Mouse (Mus musculus) right cerebral cortex, postnatal 14 days (tissue): ENCODE results near the gene Olfr1185-ps1.
"Not testable (repeated sequence)": the region's sequence is repeated elsewhere in the genome, so short reads cannot be mapped to it uniquely, and the experiment has no call there.

ENCODE experiments used
- DNase-seq: peaks from one replicate; pipeline ENCODE4 v3.0.0; 2022

Olfr1185-ps1 gene

GRCm38 (mm10) chr2:88493020-88493419 lies at the start of gene Olfr1185-ps1:
Gene Olfr1185-ps1 (plus strand): TSS chr2:88493320.
- DNase-seq, result no peak

- no peak for DNase-seq
Measured at GRCm38 (mm10) chr2:88449031-88449430, 44.1 kb upstream of the Olfr1185-ps1 start, which contains the start of gene Gm13757. Gene Gm13757 (minus strand): TSS chr2:88449131.

GRCm38 (mm10) chr2:88454567-88454966 lies 38.6 kb upstream of the Olfr1185-ps1 start, which contains the start of gene Olfr1183:
Gene Olfr1183 (plus strand): TSS chr2:88454867.
- not testable (repeated sequence) for DNase-seq

GRCm38 (mm10) chr2:88483298-88483697 lies 9.8 kb upstream of the Olfr1185-ps1 start, which contains the start of gene Olfr1184:
Gene Olfr1184 (plus strand): TSS chr2:88483598.
- DNase-seq, result no peak

GRCm38 (mm10) chr2:88518251-88518650 lies 25.1 kb downstream of the Olfr1185-ps1 start, which contains the start of gene Olfr1186:
Gene Olfr1186 (plus strand): TSS chr2:88518551.
- DNase-seq, result no peak

DNA sequence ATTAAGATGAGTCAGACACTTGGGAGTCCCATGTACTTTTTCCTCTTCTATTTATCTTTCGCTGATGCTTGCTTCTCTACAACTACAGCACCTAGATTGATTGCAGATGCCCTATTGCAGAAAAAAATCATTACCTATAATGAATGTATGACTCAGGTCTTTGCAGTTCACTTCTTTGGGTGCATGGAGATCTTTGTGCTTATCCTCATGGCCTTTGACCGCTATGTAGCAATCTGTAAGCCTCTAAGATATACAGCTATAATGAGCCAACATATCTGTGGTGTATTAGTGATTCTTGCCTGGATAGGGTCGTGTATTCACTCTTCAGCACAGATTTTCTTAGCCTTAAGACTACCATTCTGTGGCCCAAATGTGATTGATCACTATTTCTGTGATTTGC lies 32.6 kb downstream of the Olfr1185-ps1 start:
- no peak for DNase-seq
